Mouse (Mus musculus) limb, embryonic 15.5 days (tissue): ENCODE measurements around the gene Tcp11. TPM values are rescaled to one million over a fixed set of nuclear protein-coding genes. Genes with fewer than 3 reads are reported as not detected.

Experiments used
- ATAC-seq: fragments of 200-750 bp; cut with Nextera tagmentation; 2 replicates; pipeline ENCODE4 v1.8.0; 2017; ENCODE audit warnings: low read depth, moderate TSS enrichment; ENCODE audit not compliant: insufficient number of reproducible peaks, low FRiP score, low TSS enrichment
- H3K27ac ChIP-seq: fragments of 300-500 bp; sonication (generic); 2 replicates; pipeline ENCODE4 v1.5.1; 2015; ENCODE audit warnings: moderate library complexity, mild to moderate bottlenecking, inconsistent platforms
- H3K27me3 ChIP-seq: fragments of 300-500 bp; sonication (generic); 2 replicates; pipeline ENCODE4 v1.6.1; 2015; ENCODE audit warnings: inconsistent platforms
- H3K36me3 ChIP-seq: fragments of 300-500 bp; sonication (generic); 2 replicates; pipeline ENCODE4 v1.6.1; 2015; ENCODE audit warnings: inconsistent platforms
- H3K4me1 ChIP-seq: fragments of 300-500 bp; sonication (generic); 2 replicates; pipeline ENCODE4 v1.6.1; 2015; ENCODE audit warnings: inconsistent platforms
- H3K4me2 ChIP-seq: fragments of 300-500 bp; sonication (generic); 2 replicates; pipeline ENCODE4 v1.6.1; 2015; ENCODE audit warnings: mild to moderate bottlenecking, inconsistent platforms
- H3K4me3 ChIP-seq: fragments of 300-500 bp; sonication (generic); 2 replicates; pipeline ENCODE4 v1.5.1; 2015; ENCODE audit warnings: mild to moderate bottlenecking, inconsistent platforms
- H3K9ac ChIP-seq: fragments of 300-500 bp; sonication (generic); 2 replicates; pipeline ENCODE4 v1.6.1; 2015; ENCODE audit warnings: inconsistent platforms
- H3K9me3 ChIP-seq: fragments of 300-500 bp; sonication (generic); 2 replicates; pipeline ENCODE4 v1.6.1; 2016; ENCODE audit warnings: inconsistent platforms
- WGBS: fragments of 180-500 bp; shearing (Covaris S2); methylation state at CpG from one replicate; pipeline ENCODE4 v1.1.7; 2015; 5-methylcytosine and 5-hydroxymethylcytosine counted together
- polyA plus RNA-seq: library from polyadenylated mRNA; unstranded; fragments of >200 nt; fragmentation: Nextera tagmentation; extraction: Ambion mirVana; gene quantifications from 2 replicates; pipeline ENCODE4 v1.2.1, GENCODE M21; 2015

Tcp11 gene
- polyA plus RNA-seq, 1 experiment from 2014 or later, result 1.5 TPM

- Histone ChIP-seq H3K4me1 (peaks cover 39% of the 10 kb centered on the region), H3K4me2 (no peak overlapping the region), H3K9me3 (no peaks in the 10 kb centered on the region), H3K27ac (no peak overlapping the region), H3K27me3 (no peaks in the 10 kb centered on the region), H3K4me3 (no peak overlapping the region), H3K36me3 (peaks cover 16% of the 10 kb centered on the region; the same call in 1 of the 2 replicates), H3K9ac (no peak overlapping the region)
- ATAC-seq, result no peak
- 71% methylated on average over 8 of the region's 8 CpGs for WGBS
Measured at GRCm38 (mm10) chr17:28034986-28035385, 45.5 kb downstream of the Tcp11 start.

GRCm38 (mm10) chr17:28033046-28033580, 47.3 kb downstream of the Tcp11 start:
- Histone ChIP-seq H3K4me1 (peaks cover 49% of the 10 kb centered on the region), H3K9me3 (no peaks in the 10 kb centered on the region), H3K36me3 (peaks cover 3% of the 10 kb centered on the region; the same call in 1 of the 2 replicates), H3K9ac (no peak overlapping the region), H3K4me3 (no peak overlapping the region), H3K4me2 (no peak overlapping the region), H3K27ac (no peak overlapping the region), H3K27me3 (no peaks in the 10 kb centered on the region)
- 63% methylated on average over 3 of the region's 3 CpGs for WGBS
- no peak for ATAC-seq

DNA sequence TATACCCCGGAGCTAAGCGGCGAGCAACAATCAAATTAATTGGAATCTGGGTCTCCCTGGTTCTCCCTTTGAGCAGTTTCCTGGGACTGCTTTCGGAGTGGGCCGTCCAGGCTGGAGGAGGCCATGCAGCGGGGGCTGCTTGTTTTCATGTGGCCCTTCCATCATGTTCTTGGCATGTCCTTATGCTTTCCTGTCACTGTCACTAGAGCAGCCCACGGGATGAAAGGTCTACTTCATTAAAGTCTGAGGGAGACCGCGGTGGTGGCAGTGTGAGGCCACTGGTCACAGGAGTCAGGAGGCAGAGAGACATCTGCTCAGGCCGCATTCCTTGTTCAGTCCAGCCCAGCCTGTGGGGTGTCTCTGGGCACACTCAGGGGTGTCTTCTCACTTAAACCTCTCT, 48.2 kb downstream of the Tcp11 start:
- WGBS, result 63% methylated on average over 10 of the region's 10 CpGs
- no peak overlapping the region for H3K27ac ChIP-seq

GRCm38 (mm10) chr17:28031281-28031941, 49.0 kb downstream of the Tcp11 start:
- Histone ChIP-seq H3K36me3 (no peaks in the 10 kb centered on the region), H3K4me3 (no peak overlapping the region), H3K27ac (peak overlapping the region; percentile 50; the same call in 1 of the 2 replicates), H3K4me2 (no peak overlapping the region), H3K9me3 (no peaks in the 10 kb centered on the region), H3K27me3 (no peaks in the 10 kb centered on the region), H3K4me1 (peaks cover 48% of the 10 kb centered on the region), H3K9ac (no peak overlapping the region)
- WGBS, result 61% methylated on average over 9 of the region's 9 CpGs
- no peak for ATAC-seq

More for the DNA sequence above, 48.2 kb downstream of the Tcp11 start:
- Histone ChIP-seq H3K9ac (no peak overlapping the region), H3K4me3 (no peak overlapping the region), H3K27me3 (no peaks in the 10 kb centered on the region), H3K4me1 (peaks cover 47% of the 10 kb centered on the region), H3K36me3 (peaks cover 3% of the 10 kb centered on the region; the same call in 1 of the 2 replicates), H3K9me3 (no peaks in the 10 kb centered on the region), H3K4me2 (no peak overlapping the region)
- no peak for ATAC-seq

DNA sequence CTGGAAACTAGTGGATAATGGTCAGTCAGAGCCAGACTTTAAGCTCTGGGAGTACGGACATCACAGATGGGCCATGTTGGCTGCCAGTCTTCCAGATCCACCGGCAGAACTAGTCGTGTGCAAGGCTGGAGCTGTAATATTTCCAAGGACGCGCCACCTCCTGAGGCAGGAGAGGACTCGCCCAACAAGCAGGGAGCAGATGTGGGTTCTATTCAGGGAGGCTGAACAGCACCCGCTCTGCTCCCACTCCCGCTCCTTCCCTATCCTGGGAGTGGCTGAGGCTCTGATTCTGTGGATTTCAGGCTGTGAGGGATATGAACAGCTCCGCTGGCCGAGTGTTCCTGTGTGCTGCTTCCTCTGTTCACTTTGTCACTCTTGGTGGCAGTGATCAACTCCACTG, 50.0 kb downstream of the Tcp11 start:
- Histone ChIP-seq H3K27ac (peak overlapping the region; percentile 74), H3K4me1 (peaks cover 58% of the 10 kb centered on the region), H3K9me3 (no peaks in the 10 kb centered on the region), H3K27me3 (no peaks in the 10 kb centered on the region), H3K36me3 (no peaks in the 10 kb centered on the region), H3K9ac (no peak overlapping the region), H3K4me2 (no peak overlapping the region), H3K4me3 (no peak overlapping the region)
- no peak for ATAC-seq
- 75% methylated on average over 10 of the region's 10 CpGs for WGBS

DNA sequence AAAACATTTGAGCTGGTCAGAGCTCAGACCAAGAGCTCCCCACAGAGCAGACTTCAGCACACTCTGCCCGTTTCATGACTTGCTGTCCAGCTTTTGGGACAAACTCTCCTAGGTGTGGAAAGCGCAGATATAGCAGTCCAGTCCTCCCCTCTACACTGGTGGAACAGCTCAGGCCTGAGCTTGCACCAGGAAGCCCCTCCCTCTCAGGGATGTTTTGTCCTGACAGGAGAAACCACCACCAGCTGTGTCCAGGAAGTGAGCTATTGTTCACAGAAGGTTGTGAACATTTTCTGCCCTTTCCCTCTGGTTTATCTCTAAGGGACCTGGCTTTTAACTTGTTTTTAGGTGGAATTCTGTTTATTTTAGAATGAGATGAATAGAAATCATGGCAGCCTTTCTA, 51.1 kb downstream of the Tcp11 start:
- H3K9ac ChIP-seq, result no peak overlapping the region
- ATAC-seq, result no peak

DNA sequence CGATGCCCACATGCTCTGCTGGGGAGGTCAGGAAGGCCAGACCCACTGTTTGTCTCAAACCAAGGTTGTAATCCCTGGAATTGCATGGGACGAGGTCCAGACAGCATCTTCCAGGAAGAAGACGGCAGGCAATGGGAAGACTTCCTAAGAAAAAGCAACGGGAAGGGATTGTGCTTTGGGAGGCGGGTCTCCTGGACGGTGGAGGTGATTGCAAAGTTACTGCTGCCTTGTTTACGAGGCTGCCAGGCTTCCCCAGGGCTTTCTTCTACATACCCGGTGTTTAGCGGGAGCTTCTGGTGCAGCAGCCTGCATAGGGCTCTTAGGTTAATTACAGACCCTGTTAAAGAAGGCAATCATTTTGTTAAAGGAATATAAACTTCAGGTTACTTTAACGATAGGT, 52.2 kb downstream of the Tcp11 start:
- Histone ChIP-seq H3K9me3 (no peaks in the 10 kb centered on the region), H3K27ac (0 out of 2 replicates have a peak overlapping the region, but pooled peaks have one; percentile 19), H3K4me3 (no peak overlapping the region), H3K27me3 (no peaks in the 10 kb centered on the region), H3K4me1 (peaks cover 72% of the 10 kb centered on the region), H3K4me2 (no peak overlapping the region), H3K36me3 (0 out of 2 replicates have a peak, but pooled peaks cover 3% of the 10 kb centered on the region), H3K9ac (no peak overlapping the region)
- ATAC-seq, result no peak
- 32% methylated on average over 10 of the region's 10 CpGs for WGBS

More for the DNA sequence above, 51.1 kb downstream of the Tcp11 start:
- Histone ChIP-seq H3K27me3 (no peaks in the 10 kb centered on the region), H3K9me3 (no peaks in the 10 kb centered on the region), H3K4me2 (no peak overlapping the region), H3K4me3 (no peak overlapping the region), H3K36me3 (no peaks in the 10 kb centered on the region), H3K27ac (no peak overlapping the region; the same call in 1 of the 2 replicates), H3K4me1 (peaks cover 64% of the 10 kb centered on the region)
- WGBS, result 34% methylated on average over 2 of the region's 2 CpGs

- WGBS, result 92% methylated on average over 6 of the region's 6 CpGs
- Histone ChIP-seq H3K4me1 (peaks cover 80% of the 10 kb centered on the region), H3K4me3 (no peak overlapping the region), H3K4me2 (no peak overlapping the region), H3K9me3 (no peaks in the 10 kb centered on the region), H3K27ac (no peak overlapping the region), H3K36me3 (0 out of 2 replicates have a peak, but pooled peaks cover 3% of the 10 kb centered on the region), H3K27me3 (no peaks in the 10 kb centered on the region), H3K9ac (no peak overlapping the region)
- ATAC-seq, result no peak
Measured at GRCm38 (mm10) chr17:28027197-28027596, 53.2 kb downstream of the Tcp11 start.

DNA sequence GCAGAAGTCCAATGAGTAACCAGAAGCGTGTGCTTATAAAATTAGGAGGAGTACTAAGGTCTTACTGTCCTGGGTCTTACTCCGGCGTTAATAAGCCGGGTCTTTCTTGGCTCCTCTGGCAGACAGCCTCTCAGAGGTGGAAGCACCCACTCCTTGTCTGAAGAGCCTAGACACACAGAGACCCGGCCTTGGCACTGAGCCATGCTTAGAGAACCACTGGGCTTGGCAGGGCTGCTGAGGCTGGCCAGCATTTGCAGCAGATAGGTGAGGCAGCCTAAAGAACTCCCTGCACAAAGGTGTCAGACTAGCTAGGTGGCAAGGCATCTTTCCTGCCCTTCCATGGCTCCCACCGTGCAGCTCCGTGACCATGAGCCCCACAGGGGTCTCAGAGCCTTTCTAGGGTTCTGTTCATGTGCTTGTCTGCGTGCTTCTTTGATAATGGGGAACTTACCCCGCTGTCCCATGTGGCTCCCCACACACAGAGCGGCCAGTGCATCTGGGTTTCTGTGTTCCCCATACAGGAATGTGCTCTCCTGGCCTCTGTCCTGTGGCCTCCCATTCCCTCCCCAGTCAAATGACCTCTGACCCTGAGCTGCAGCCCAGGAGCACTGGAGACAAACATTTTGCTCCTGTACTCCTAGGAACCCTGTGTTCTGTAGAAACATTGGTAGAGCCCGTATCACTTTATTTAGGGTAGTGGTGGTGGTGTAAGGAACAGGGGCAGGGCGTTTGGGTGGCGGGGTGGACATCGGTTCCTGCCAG, 54.1 kb downstream of the Tcp11 start:
- Histone ChIP-seq H3K4me3 (no peak overlapping the region), H3K4me1 (peaks cover 79% of the 10 kb centered on the region), H3K36me3 (0 out of 2 replicates have a peak, but pooled peaks cover 3% of the 10 kb centered on the region), H3K27me3 (no peaks in the 10 kb centered on the region), H3K27ac (peak overlapping the region; percentile 84), H3K9me3 (no peaks in the 10 kb centered on the region), H3K4me2 (no peak overlapping the region), H3K9ac (no peak overlapping the region)
- 0 out of 2 replicates have a peak, but pooled peaks have one; percentile 11 for ATAC-seq
- 65% methylated on average over 14 of the region's 14 CpGs for WGBS

- Histone ChIP-seq H3K4me1 (peaks cover 81% of the 10 kb centered on the region), H3K9ac (no peak overlapping the region), H3K36me3 (0 out of 2 replicates have a peak, but pooled peaks cover 3% of the 10 kb centered on the region), H3K9me3 (no peaks in the 10 kb centered on the region), H3K4me3 (no peak overlapping the region), H3K4me2 (no peak overlapping the region), H3K27me3 (no peaks in the 10 kb centered on the region), H3K27ac (peak overlapping the region; percentile 84)
- ATAC-seq, result peak; percentile 46; the same call in 1 of the 2 replicates
- WGBS, result 36% methylated on average over 5 of the region's 5 CpGs
Measured at GRCm38 (mm10) chr17:28025541-28025961, 54.9 kb downstream of the Tcp11 start.

- ATAC-seq, result no peak
- Histone ChIP-seq H3K9ac (no peak overlapping the region), H3K36me3 (0 out of 2 replicates have a peak, but pooled peaks cover 5% of the 10 kb centered on the region), H3K27ac (peak overlapping the region; percentile 33; the same call in 1 of the 2 replicates), H3K4me2 (no peak overlapping the region), H3K9me3 (no peaks in the 10 kb centered on the region), H3K4me1 (peaks cover 79% of the 10 kb centered on the region), H3K4me3 (no peak overlapping the region), H3K27me3 (no peaks in the 10 kb centered on the region)
- 77% methylated on average over 22 of the region's 22 CpGs for WGBS
Measured at GRCm38 (mm10) chr17:28022854-28023655, 57.4 kb downstream of the Tcp11 start.
